Mouse (Mus musculus) liver, embryonic 15.5 days (tissue): ENCODE data around the gene Zfp775. TPM values are rescaled to one million over a fixed set of nuclear protein-coding genes. Genes with fewer than 3 reads are reported as not detected.
"Not testable (repeated sequence)": the region's sequence is repeated elsewhere in the genome, so short reads cannot be mapped to it uniquely, and the experiment has no call there.

ENCODE experiments used
- ATAC-seq: fragments of 200-750 bp; cut with Nextera tagmentation; 2 replicates; pipeline ENCODE4 v1.8.0; 2017; ENCODE audit warnings: moderate number of reproducible peaks, mild to moderate bottlenecking, moderate library complexity; ENCODE audit not compliant: insufficient read depth
- H3K27ac ChIP-seq: fragments of 300-500 bp; sonication (generic); replicated peaks from 2 replicates; pipeline ENCODE4 v1.5.1; 2015; ENCODE audit warnings: mild to moderate bottlenecking, inconsistent platforms
- H3K27me3 ChIP-seq: fragments of 300-500 bp; sonication (generic); 2 replicates; pipeline ENCODE4 v1.6.1; 2015; ENCODE audit warnings: mild to moderate bottlenecking, inconsistent platforms
- H3K36me3 ChIP-seq: fragments of 300-500 bp; sonication (generic); replicated peaks from 2 replicates; pipeline ENCODE4 v1.6.1; 2015; ENCODE audit warnings: moderate library complexity, mild to moderate bottlenecking, inconsistent platforms
- H3K4me1 ChIP-seq: fragments of 300-500 bp; sonication (generic); replicated peaks from 2 replicates; pipeline ENCODE4 v1.6.1; 2015; ENCODE audit warnings: inconsistent platforms
- H3K4me2 ChIP-seq: fragments of 300-500 bp; sonication (generic); 2 replicates; pipeline ENCODE4 v1.6.1; 2015; ENCODE audit warnings: moderate library complexity, mild to moderate bottlenecking, inconsistent platforms
- H3K4me3 ChIP-seq: fragments of 300-500 bp; sonication (generic); replicated peaks from 2 replicates; pipeline ENCODE4 v1.5.1; 2015; ENCODE audit warnings: mild to moderate bottlenecking, inconsistent platforms
- H3K9ac ChIP-seq: fragments of 300-500 bp; sonication (generic); 2 replicates; pipeline ENCODE4 v1.6.1; 2015; ENCODE audit warnings: moderate library complexity, mild to moderate bottlenecking, inconsistent platforms
- H3K9me3 ChIP-seq: fragments of 300-500 bp; sonication (generic); replicated peaks from 2 replicates; pipeline ENCODE4 v1.6.1; 2016; ENCODE audit warnings: inconsistent platforms
- WGBS: fragments of 180-500 bp; shearing (Covaris S2); methylation state at CpG from one replicate; pipeline ENCODE4 v1.1.7; 2015; ENCODE audit warnings: mixed read lengths; ENCODE audit not compliant: insufficient replicate concordance; 5-methylcytosine and 5-hydroxymethylcytosine counted together
- polyA plus RNA-seq: library from polyadenylated mRNA; unstranded; fragments of >200 nt; fragmentation: Nextera tagmentation; extraction: Ambion mirVana; gene quantifications from 2 replicates; pipeline ENCODE4 v1.2.1, GENCODE M21; 2015

Gene Zfp775
- polyA plus RNA-seq, 1 experiment from 2014 or later = 1.7 TPM

GRCm38 (mm10) chr6:48610657-48611056 lies 8.8 kb downstream of the Zfp775 start:
- Histone ChIP-seq H3K36me3 (no peaks in the 10 kb centered on the region), H3K4me3 (no peak overlapping the region), H3K27ac (no peak overlapping the region), H3K9me3 (no peaks in the 10 kb centered on the region), H3K4me2 (no peak overlapping the region), H3K27me3 (no peaks in the 10 kb centered on the region), H3K4me1 (peaks cover 3% of the 10 kb centered on the region; the same call in 1 of the 2 replicates), H3K9ac (no peak overlapping the region)
- no peak for ATAC-seq
- WGBS = 57% methylated on average over 3 of the region's 3 CpGs

- no peak for ATAC-seq
- no peaks in the 10 kb centered on the region for H3K36me3 ChIP-seq
- no peaks in the 10 kb centered on the region for H3K9me3 ChIP-seq
- WGBS = 65% methylated on average over 4 of the region's 4 CpGs
- H3K4me3 ChIP-seq = no peak overlapping the region
- no peaks in the 10 kb centered on the region for H3K27me3 ChIP-seq
- no peak overlapping the region for H3K4me2 ChIP-seq
- no peak overlapping the region for H3K27ac ChIP-seq
- H3K9ac ChIP-seq = no peak overlapping the region
- H3K4me1 ChIP-seq = peaks cover 3% of the 10 kb centered on the region; the same call in 1 of the 2 replicates
Measured at GRCm38 (mm10) chr6:48613464-48613863, 11.6 kb downstream of the Zfp775 start.

- Histone ChIP-seq H3K4me1 (no peaks in the 10 kb centered on the region), H3K4me3 (no peak overlapping the region), H3K36me3 (peaks cover 6% of the 10 kb centered on the region), H3K27ac (no peak overlapping the region), H3K9me3 (no peaks in the 10 kb centered on the region), H3K4me2 (no peak overlapping the region), H3K9ac (no peak overlapping the region), H3K27me3 (no peaks in the 10 kb centered on the region)
- peak; percentile 22; the same call in 1 of the 2 replicates for ATAC-seq
- 66% methylated on average over 5 of the region's 5 CpGs for WGBS
Measured at GRCm38 (mm10) chr6:48614756-48615155, 12.9 kb downstream of the Zfp775 start.

- WGBS = 89% methylated on average over 30 of the region's 30 CpGs
- Histone ChIP-seq H3K27ac (no peak overlapping the region), H3K36me3 (peaks cover 16% of the 10 kb centered on the region), H3K4me3 (no peak overlapping the region), H3K9ac (no peak overlapping the region), H3K4me1 (no peaks in the 10 kb centered on the region), H3K27me3 (0 out of 2 replicates have a peak, but pooled peaks cover under 1% of the 10 kb centered on the region), H3K4me2 (no peak overlapping the region), H3K9me3 (no peaks in the 10 kb centered on the region)
- no peak for ATAC-seq
Measured at GRCm38 (mm10) chr6:48620031-48620430, 18.2 kb downstream of the Zfp775 start.

- H3K27me3 ChIP-seq = peaks cover 21% of the 10 kb centered on the region
- not testable (repeated sequence) for H3K4me1 ChIP-seq, H3K4me2 ChIP-seq, H3K27ac ChIP-seq, ATAC-seq, H3K4me3 ChIP-seq, H3K9ac ChIP-seq, H3K9me3 ChIP-seq
- 70% methylated on average over 8 of the region's 8 CpGs for WGBS
- peaks cover 16% of the 10 kb centered on the region for H3K36me3 ChIP-seq
Measured at GRCm38 (mm10) chr6:48622186-48622843, 20.5 kb downstream of the Zfp775 start.

- peaks cover 32% of the 10 kb centered on the region for H3K27me3 ChIP-seq
- H3K9ac ChIP-seq = no peak overlapping the region
- H3K4me2 ChIP-seq = no peak overlapping the region
- no peaks in the 10 kb centered on the region for H3K9me3 ChIP-seq
- H3K27ac ChIP-seq = no peak overlapping the region
- no peak for ATAC-seq
- no peak overlapping the region for H3K4me3 ChIP-seq
- WGBS = 58% methylated on average over 1 of the region's 1 CpGs
- peaks cover 8% of the 10 kb centered on the region; the same call in 1 of the 2 replicates for H3K4me1 ChIP-seq
- peaks cover 16% of the 10 kb centered on the region for H3K36me3 ChIP-seq
Measured at GRCm38 (mm10) chr6:48623460-48623859, 21.6 kb downstream of the Zfp775 start.

DNA sequence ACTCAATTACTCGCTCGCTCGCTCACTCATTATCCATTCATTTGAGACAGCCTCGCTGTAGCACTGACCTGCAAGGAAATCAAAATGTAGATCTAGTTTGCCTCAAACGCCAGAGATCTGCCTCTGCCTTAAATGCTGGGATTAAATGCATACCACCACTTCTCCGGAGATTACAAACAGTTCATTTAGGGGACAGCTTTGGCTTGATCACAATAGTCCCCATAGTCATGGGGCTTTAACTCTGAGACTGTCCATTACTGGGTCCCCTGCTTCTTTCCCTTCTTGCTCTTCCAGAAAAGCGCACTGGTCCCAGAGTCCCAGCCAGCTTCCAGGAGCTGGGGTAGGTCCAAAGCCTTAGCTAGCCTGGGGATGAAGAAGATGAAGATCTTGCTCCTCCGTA lies 24.6 kb downstream of the Zfp775 start, which contains the start of gene AI854703:
AI854703 (plus strand) TSS at position 301 of the 400 bp plus-strand sequence.
- no peak for ATAC-seq
- H3K9me3 ChIP-seq = no peaks in the 10 kb centered on the region
- no peak within 1 kb of the TSS for H3K27ac ChIP-seq
- no peaks in the 10 kb centered on the region for H3K36me3 ChIP-seq
- H3K4me1 ChIP-seq = peaks cover 19% of the 10 kb centered on the region
- no peak within 1 kb of the TSS for H3K9ac ChIP-seq
- peak within 1 kb of the TSS; percentile 69 for H3K4me2 ChIP-seq
- peaks cover 50% of the 10 kb centered on the region for H3K27me3 ChIP-seq
- WGBS = 45% methylated on average over 8 of the region's 8 CpGs
- peak within 1 kb of the TSS; percentile 42 for H3K4me3 ChIP-seq

DNA sequence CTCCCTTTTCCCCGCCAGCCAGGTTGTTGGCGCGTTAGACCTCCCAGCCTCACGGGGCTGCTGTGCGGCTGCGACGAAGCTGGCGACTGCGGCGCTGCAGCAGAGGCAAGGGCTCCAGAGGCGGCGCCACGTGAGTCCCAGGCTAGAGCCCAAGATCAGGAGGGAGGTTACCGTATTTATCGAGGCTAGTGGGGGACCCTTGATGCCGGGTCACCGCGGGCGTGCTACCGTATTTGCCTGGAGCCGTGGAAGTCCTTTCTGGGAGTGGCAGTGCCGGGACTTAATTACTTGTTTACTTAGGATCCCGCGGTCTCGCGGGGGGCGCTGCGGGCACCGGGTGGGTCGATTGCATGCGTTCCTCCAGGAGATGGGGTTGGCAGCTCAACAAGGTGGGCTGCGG lies 25.1 kb downstream of the Zfp775 start:
- no peak for ATAC-seq
- no peaks in the 10 kb centered on the region for H3K36me3 ChIP-seq
- peaks cover 19% of the 10 kb centered on the region for H3K4me1 ChIP-seq
- H3K9ac ChIP-seq = no peak overlapping the region
- peaks cover 50% of the 10 kb centered on the region for H3K27me3 ChIP-seq
- WGBS = under 1% methylated on average over 32 of the region's 32 CpGs
- no peak overlapping the region for H3K27ac ChIP-seq
- H3K4me3 ChIP-seq = peak overlapping the region; percentile 42
- H3K4me2 ChIP-seq = peak overlapping the region; percentile 69
- H3K9me3 ChIP-seq = no peaks in the 10 kb centered on the region

GRCm38 (mm10) chr6:48627511-48627924 lies 25.7 kb downstream of the Zfp775 start:
- Histone ChIP-seq H3K4me1 (peaks cover 19% of the 10 kb centered on the region), H3K27me3 (peaks cover 50% of the 10 kb centered on the region), H3K9ac (no peak overlapping the region), H3K9me3 (no peaks in the 10 kb centered on the region), H3K27ac (no peak overlapping the region), H3K4me2 (peak overlapping the region; percentile 69), H3K36me3 (no peaks in the 10 kb centered on the region), H3K4me3 (peak overlapping the region; percentile 42)
- no peak for ATAC-seq
- 17% methylated on average over 7 of the region's 7 CpGs for WGBS

DNA sequence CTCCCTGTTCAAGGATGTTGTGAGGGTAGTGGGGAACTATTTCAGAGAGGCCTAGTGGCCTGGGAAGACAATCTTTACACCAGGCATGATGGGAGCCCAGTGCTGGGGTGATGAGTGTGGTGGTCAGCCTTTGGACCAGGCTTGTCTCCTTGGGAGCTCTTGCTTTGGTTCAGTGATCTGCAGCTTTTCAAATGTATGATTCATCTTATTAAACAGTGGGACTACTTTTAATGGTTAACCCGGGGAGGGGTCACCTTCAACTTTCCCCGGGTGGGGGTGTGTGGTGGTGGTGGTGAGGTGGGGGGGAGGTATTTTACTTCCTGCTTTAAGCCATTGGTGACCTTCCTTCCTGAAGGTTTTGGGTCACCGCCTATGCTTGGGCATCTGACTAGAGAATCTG lies 26.5 kb downstream of the Zfp775 start:
- ATAC-seq = no peak
- H3K4me3 ChIP-seq = no peak overlapping the region
- H3K4me2 ChIP-seq = no peak overlapping the region
- no peak overlapping the region for H3K9ac ChIP-seq
- H3K4me1 ChIP-seq = peaks cover 19% of the 10 kb centered on the region
- no peaks in the 10 kb centered on the region for H3K36me3 ChIP-seq
- H3K9me3 ChIP-seq = no peaks in the 10 kb centered on the region
- 35% methylated on average over 3 of the region's 3 CpGs for WGBS
- no peak overlapping the region for H3K27ac ChIP-seq
- H3K27me3 ChIP-seq = peaks cover 50% of the 10 kb centered on the region

GRCm38 (mm10) chr6:48628808-48629660 lies 27.2 kb downstream of the Zfp775 start:
- 10% methylated on average over 54 of the region's 54 CpGs for WGBS
- peaks cover 19% of the 10 kb centered on the region for H3K4me1 ChIP-seq
- no peak overlapping the region for H3K9ac ChIP-seq
- no peak for ATAC-seq
- no peaks in the 10 kb centered on the region for H3K36me3 ChIP-seq
- peaks cover 50% of the 10 kb centered on the region for H3K27me3 ChIP-seq
- H3K9me3 ChIP-seq = no peaks in the 10 kb centered on the region
- H3K4me2 ChIP-seq = peak overlapping the region; percentile 66
- no peak overlapping the region for H3K27ac ChIP-seq
- peak overlapping the region; percentile 37 for H3K4me3 ChIP-seq
